ENCODE assay signal across 8 mouse cellular contexts in the genomic region with DNA sequence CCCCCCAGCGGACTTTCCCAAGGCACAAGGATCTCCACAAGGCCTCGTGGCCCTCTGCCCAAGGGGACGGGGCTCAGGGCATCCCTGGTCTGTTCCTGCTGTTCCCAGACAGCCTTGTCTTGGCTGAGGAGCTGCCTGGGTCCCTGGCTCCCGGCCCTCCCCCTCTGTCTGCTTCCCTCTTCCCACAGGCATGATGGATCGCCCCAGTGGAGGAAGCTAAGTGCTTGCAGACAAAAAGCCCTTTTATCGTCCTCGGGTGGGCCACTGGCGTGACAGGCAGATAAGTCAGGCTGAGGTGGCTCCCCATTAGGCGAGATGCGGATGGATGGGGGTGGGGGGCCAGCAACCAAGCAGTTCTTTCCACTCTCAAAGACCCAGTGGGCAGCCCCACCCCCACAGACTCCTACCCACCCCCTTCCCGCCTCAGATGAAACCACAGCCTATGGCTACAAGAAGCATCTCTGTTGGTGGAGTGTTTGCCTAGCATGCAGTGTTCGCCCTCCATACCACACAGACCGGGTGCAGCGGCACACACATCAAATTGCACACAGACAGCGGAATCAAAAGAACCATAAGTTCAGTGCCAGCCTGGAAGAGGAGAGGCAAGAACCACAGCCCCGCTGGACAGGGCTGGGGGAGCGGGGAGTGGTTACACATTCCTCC. TPM values are rescaled to one million over a fixed set of nuclear protein-coding genes. Genes with fewer than 3 reads are reported as not detected.
DNase-seq lines count a peak whose midpoint lies in the region; ATAC-seq and TF ChIP-seq lines count a peak whose summit lies in the region.

No protein-coding gene starts in this region.

- H3K9ac ChIP-seq in liver, embryonic 12.5 days = no peak overlapping the region
- H3K9ac ChIP-seq in stomach, embryonic 14.5 days (replicated peaks; ENCODE audit: low read depth, low read length) = no peak overlapping the region

- no peak for TF ChIP-seq POLR2A in brain, embryonic 14.5 days (IDR thresholded peaks at IDR 0.05; ENCODE audit: borderline replicate concordance, extremely low read depth, insufficient read depth, insufficient read length, poor library complexity, severe bottlenecking)

- H3K27me3 ChIP-seq in liver, embryonic 12.5 days (replicated peaks) = no peaks in the 10 kb centered on the region
- H3K27me3 ChIP-seq in stomach, embryonic 14.5 days (ENCODE audit: control insufficient read depth, insufficient read depth, low read length) = no peaks in the 10 kb centered on the region

- WGBS in liver, embryonic 12.5 days (ENCODE audit: insufficient replicate concordance) = 25% methylated on average over 17 of the region's 17 CpGs
- 10% methylated on average over 17 of the region's 17 CpGs for WGBS in stomach, embryonic 14.5 days

- peaks cover 62% of the 10 kb centered on the region for H3K4me1 ChIP-seq in liver, embryonic 12.5 days
- peaks cover 70% of the 10 kb centered on the region for H3K4me1 ChIP-seq in stomach, embryonic 14.5 days (ENCODE audit: control insufficient read depth, insufficient read depth, low read length)

- no peak overlapping the region for H3K4me2 ChIP-seq in liver, embryonic 12.5 days
- H3K4me2 ChIP-seq in stomach, embryonic 14.5 days (replicated peaks; ENCODE audit: low read depth, low read length) = peak overlapping the region; percentile 21

- 0 out of 2 replicates have a peak, but pooled peaks have one; percentile 27 for ATAC-seq in liver, embryonic 12.5 days
- ATAC-seq in stomach, embryonic 14.5 days (ENCODE audit: insufficient number of reproducible peaks, insufficient read depth, low FRiP score, low read depth) = peak; percentile 64; the same call in 1 of the 2 replicates

- no peak for TF ChIP-seq CTCF in left cerebral cortex, adult 2 months (IDR thresholded peaks at IDR 0.05)
- no peak for TF ChIP-seq CTCF in brain, embryonic 14.5 days (IDR thresholded peaks at IDR 0.05; ENCODE audit: borderline replicate concordance, extremely low read depth, insufficient read depth, insufficient read length)

- no peaks in the 10 kb centered on the region for H3K36me3 ChIP-seq in liver, embryonic 12.5 days
- no peaks in the 10 kb centered on the region for H3K36me3 ChIP-seq in stomach, embryonic 14.5 days (ENCODE audit: control insufficient read depth, insufficient read depth, low read length)

- no peak overlapping the region for H3K4me3 ChIP-seq in left cerebral cortex, adult 2 months
- no peak overlapping the region for H3K4me3 ChIP-seq in liver, embryonic 12.5 days
- H3K4me3 ChIP-seq in stomach, embryonic 14.5 days (ENCODE audit: low read depth, low read length) = no peak overlapping the region

- peak in 1 of 2 experiments; percentile 32 for DNase-seq in left cerebral cortex, adult 2 months (ENCODE audit: extremely low spot score in 1 of 2, low spot score in 2 of 2)
- DNase-seq in left cerebral cortex, adult 18-20 months (ENCODE audit: low spot score in 2 of 2) = no peak
- peak; percentile 96 for DNase-seq in brain, embryonic 14.5 days (ENCODE audit: low read depth)
- DNase-seq in heart, postnatal 4 days = peak; percentile 53
- no peak for DNase-seq in spleen, adult 12 weeks (ENCODE audit: low spot score)
- no peak for DNase-seq in cerebellum, adult 9-11 months

- no peaks in the 10 kb centered on the region for H3K9me3 ChIP-seq in liver, embryonic 12.5 days (replicated peaks)
- no peaks in the 10 kb centered on the region for H3K9me3 ChIP-seq in stomach, embryonic 14.5 days (ENCODE audit: control insufficient read depth, low read depth, low read length)

- intact Hi-C loops in left cerebral cortex, adult 2 months (cut with DNase I) = no loop called here

- H3K27ac ChIP-seq in left cerebral cortex, adult 2 months = peak overlapping the region; percentile 2; the same call in 1 of the 2 replicates
- H3K27ac ChIP-seq in liver, embryonic 12.5 days = 0 out of 2 replicates have a peak overlapping the region, but pooled peaks have one; percentile 6
- peak overlapping the region; percentile 40 for H3K27ac ChIP-seq in stomach, embryonic 14.5 days (ENCODE audit: low read length)

RNA-seq across cellular contexts. Expression of a gene that starts 27.0 kb away (rescaled TPM):
- 100 to 1,000 TPM; 228 to 270 TPM for total RNA-seq in left cerebral cortex, adult 2 months (2021)
- total RNA-seq in left cerebral cortex, adult 18-20 months (2021) = 100 to 1,000 TPM; 177 to 208 TPM
- polyA plus RNA-seq in brain, embryonic 14.5 days (2012; rRNA removed) = 31.6 and 71.5 TPM in 2 replicates
- total RNA-seq in heart, postnatal 4 days (2021) = 100 to 1,000 TPM; 104 to 112 TPM
- polyA plus RNA-seq in liver, embryonic 12.5 days (2016; fragmentation: Nextera tagmentation; extraction: Ambion mirVana) = 9.7 and 10.0 TPM in 2 replicates
- polyA plus RNA-seq in stomach, embryonic 14.5 days (2014; fragmentation: Nextera tagmentation; extraction: Ambion mirVana) = 32.7 and 33.4 TPM in 2 replicates

Comparison
In these comparisons a context has a peak if more than half of its experiments do, and no peak if none do; other contexts are left out.
1. DNase-seq: peak in brain, embryonic 14.5 days (single experiment) and heart, postnatal 4 days (single experiment); none in left cerebral cortex, adult 18-20 months (0 of 2), spleen, adult 12 weeks (single experiment) and cerebellum, adult 9-11 months (single experiment).
2. Peak in every context shown above with its lines, with median percentiles within 50 percentile points of each other: H3K27ac ChIP-seq.